Mouse (Mus musculus) embryonic facial prominence, embryonic 13.5 days (tissue): Measurements from ENCODE around the gene Zcchc18. TPM values are rescaled to one million over a fixed set of nuclear protein-coding genes. Genes with fewer than 3 reads are reported as not detected.

ENCODE experiments used
- polyA plus RNA-seq: library from polyadenylated mRNA; unstranded; fragments of >200 nt; fragmentation: Nextera tagmentation; extraction: Ambion mirVana; gene quantifications from 2 replicates; pipeline ENCODE4 v1.2.1, GENCODE M21; 2015

Gene Zcchc18
- polyA plus RNA-seq, 1 experiment from 2014 or later: 32.5 TPM

Other genes starting within 250 kb of the Zcchc18 start
- 603 and 642 TPM in 2 replicates for gene Morf4l2, start 249.5 kb upstream of the Zcchc18 start, polyA plus RNA-seq
- not detected in 2 replicates for gene Glra4, start 213.0 kb upstream of the Zcchc18 start, polyA plus RNA-seq
- 9.5 and 9.7 TPM in 2 replicates for gene Plp1, start 170.5 kb upstream of the Zcchc18 start, polyA plus RNA-seq
- gene Rab9b, start 124.4 kb upstream of the Zcchc18 start, polyA plus RNA-seq: 0.31 and 0.56 TPM in 2 replicates
- not detected in 2 replicates for gene H2bfm, start 65.8 kb upstream of the Zcchc18 start, polyA plus RNA-seq
- gene Tmsb15b2, start 17.7 kb upstream of the Zcchc18 start, polyA plus RNA-seq: 101 and 117 TPM in 2 replicates
- 5.0 and 11.3 TPM in 2 replicates for gene Tmsb15l, start 16.3 kb upstream of the Zcchc18 start, polyA plus RNA-seq
- 45.1 and 49.1 TPM in 2 replicates for gene Tmsb15b1, start 16.3 kb upstream of the Zcchc18 start, polyA plus RNA-seq
- gene Slc25a53, start 45.1 kb downstream of the Zcchc18 start, polyA plus RNA-seq: 14.1 and 14.4 TPM in 2 replicates
- 7.8 and 8.8 TPM in 2 replicates for gene Fam199x, start 56.4 kb downstream of the Zcchc18 start, polyA plus RNA-seq
- not detected in 2 replicates for gene Esx1, start 128.9 kb downstream of the Zcchc18 start, polyA plus RNA-seq